Mouse (Mus musculus) embryonic facial prominence, embryonic 15.5 days (tissue): ENCODE data around the gene Srsf5. TPM values are rescaled to one million over a fixed set of nuclear protein-coding genes. Genes with fewer than 3 reads are reported as not detected.

ENCODE experiments used
- ATAC-seq: fragments of 200-750 bp; cut with Nextera tagmentation; 2 replicates; pipeline ENCODE4 v1.8.0; 2017; ENCODE audit warnings: low read depth, moderate TSS enrichment; ENCODE audit not compliant: insufficient number of reproducible peaks, low FRiP score, low TSS enrichment
- H3K27ac ChIP-seq: fragments of 300-500 bp; sonication (generic); replicated peaks from 2 replicates; pipeline ENCODE4 v1.5.1; 2015; ENCODE audit warnings: mild to moderate bottlenecking, inconsistent platforms
- H3K27me3 ChIP-seq: fragments of 300-500 bp; sonication (generic); 2 replicates; pipeline ENCODE4 v1.6.1; 2015; ENCODE audit warnings: inconsistent platforms
- H3K36me3 ChIP-seq: fragments of 300-500 bp; sonication (generic); 2 replicates; pipeline ENCODE4 v1.6.1; 2015; ENCODE audit warnings: mild to moderate bottlenecking, inconsistent platforms
- H3K4me1 ChIP-seq: fragments of 300-500 bp; sonication (generic); 2 replicates; pipeline ENCODE4 v1.6.1; 2015; ENCODE audit warnings: inconsistent platforms
- H3K4me2 ChIP-seq: fragments of 300-500 bp; sonication (generic); replicated peaks from 2 replicates; pipeline ENCODE4 v1.6.1; 2015; ENCODE audit warnings: mild to moderate bottlenecking, inconsistent platforms
- H3K4me3 ChIP-seq: fragments of 300-500 bp; sonication (generic); replicated peaks from 2 replicates; pipeline ENCODE4 v1.5.1; 2015; ENCODE audit warnings: mild to moderate bottlenecking, inconsistent platforms
- H3K9ac ChIP-seq: fragments of 300-500 bp; sonication (generic); 2 replicates; pipeline ENCODE4 v1.6.1; 2015; ENCODE audit warnings: inconsistent platforms
- H3K9me3 ChIP-seq: fragments of 300-500 bp; sonication (generic); replicated peaks from 2 replicates; pipeline ENCODE4 v1.6.1; 2016; ENCODE audit warnings: inconsistent platforms
- WGBS: fragments of 180-500 bp; shearing (Covaris S2); methylation state at CpG from one replicate; pipeline ENCODE4 v1.1.7; 2015; 5-methylcytosine and 5-hydroxymethylcytosine counted together
- polyA plus RNA-seq: library from polyadenylated mRNA; unstranded; fragments of >200 nt; fragmentation: Nextera tagmentation; extraction: Ambion mirVana; gene quantifications from 2 replicates; pipeline ENCODE4 v1.2.1, GENCODE M21; 2015

Srsf5 gene
- polyA plus RNA-seq, 1 experiment from 2014 or later: 588 TPM

DNA sequence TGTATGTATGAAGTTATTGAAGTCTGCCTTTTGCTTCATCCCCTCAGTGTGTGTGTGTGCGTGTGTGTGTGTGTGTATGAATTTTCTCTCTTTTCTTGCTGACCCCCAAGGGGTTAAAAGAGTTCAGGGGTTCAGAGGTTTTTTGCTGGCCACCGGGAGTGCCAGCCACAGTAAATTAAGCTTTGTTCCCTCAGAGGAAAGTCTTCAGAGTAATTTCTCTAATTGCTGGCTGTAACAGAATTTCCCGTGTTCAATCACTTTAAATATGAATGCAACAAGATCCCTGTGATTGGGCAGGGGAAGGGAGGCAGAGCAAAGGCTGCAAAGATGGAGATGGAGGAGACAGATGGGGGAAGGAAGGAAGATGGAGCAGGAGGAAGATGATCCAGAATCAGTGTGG, 26.5 kb downstream of the Srsf5 start:
- ATAC-seq: no peak
- Histone ChIP-seq H3K27ac (no peak overlapping the region), H3K4me2 (no peak overlapping the region), H3K27me3 (no peaks in the 10 kb centered on the region), H3K36me3 (no peaks in the 10 kb centered on the region), H3K9me3 (no peaks in the 10 kb centered on the region), H3K4me1 (no peaks in the 10 kb centered on the region), H3K9ac (no peak overlapping the region), H3K4me3 (no peak overlapping the region)
- 20% methylated on average over 3 of the region's 3 CpGs for WGBS

DNA sequence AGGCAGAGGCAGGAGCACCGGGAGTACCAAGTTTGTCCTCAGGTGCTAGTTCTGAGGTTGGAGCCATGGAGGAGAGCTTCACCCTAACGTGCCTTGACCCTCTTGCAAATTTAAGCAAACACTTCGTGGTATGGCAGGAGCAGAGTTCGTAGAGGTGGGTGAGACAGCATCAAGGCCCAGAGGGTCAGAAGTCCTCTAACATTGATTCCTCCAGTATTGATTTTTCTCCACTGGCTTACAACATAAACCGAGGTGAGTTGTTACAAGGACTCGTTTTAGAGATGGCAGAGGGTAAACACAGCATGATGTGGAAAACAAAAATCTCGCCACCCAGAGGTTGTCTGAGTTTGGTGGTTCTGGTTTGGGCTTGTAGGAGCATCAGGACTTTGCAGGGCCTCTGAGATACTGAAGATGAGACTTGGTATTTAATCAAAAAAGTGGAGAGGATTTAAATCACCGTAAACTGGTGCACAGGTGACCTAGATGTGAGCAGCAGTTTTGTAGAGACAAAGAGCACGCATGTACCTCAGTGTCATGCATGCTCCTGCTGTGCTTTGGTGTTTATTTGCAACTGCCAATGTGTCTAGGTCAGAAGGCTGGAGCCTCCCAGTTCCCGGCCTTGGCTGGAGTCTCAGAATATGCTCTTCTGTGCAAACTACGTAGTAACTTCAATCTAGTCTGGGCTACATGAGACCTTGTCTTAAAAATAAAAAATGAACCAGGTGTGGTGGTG, 30.8 kb downstream of the Srsf5 start:
- Histone ChIP-seq H3K4me3 (no peak overlapping the region), H3K27me3 (no peaks in the 10 kb centered on the region), H3K9ac (no peak overlapping the region), H3K27ac (no peak overlapping the region), H3K4me1 (no peaks in the 10 kb centered on the region), H3K36me3 (no peaks in the 10 kb centered on the region), H3K4me2 (no peak overlapping the region), H3K9me3 (no peaks in the 10 kb centered on the region)
- no peak for ATAC-seq
- 88% methylated on average over 11 of the region's 11 CpGs for WGBS

DNA sequence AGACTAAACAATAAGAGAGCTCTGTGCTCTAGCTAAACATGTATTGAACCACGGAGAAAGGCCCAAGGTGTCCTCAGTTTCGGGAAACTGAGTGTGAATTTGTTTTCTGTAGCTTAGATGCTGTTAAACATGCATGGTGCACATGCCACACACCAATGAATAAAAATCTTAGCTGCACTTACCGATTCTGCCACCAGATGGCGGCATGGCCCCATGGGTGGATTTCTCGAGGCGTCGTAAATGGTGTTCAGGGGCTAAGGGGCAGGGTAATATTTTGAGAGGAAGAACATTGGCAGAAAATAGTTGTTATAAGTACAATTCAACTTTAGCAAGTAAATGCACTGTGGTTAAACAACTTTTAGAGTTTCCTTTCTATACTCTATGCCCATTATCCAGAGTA, 37.0 kb downstream of the Srsf5 start:
- H3K4me1 ChIP-seq: no peaks in the 10 kb centered on the region
- no peaks in the 10 kb centered on the region for H3K36me3 ChIP-seq
- H3K27me3 ChIP-seq: no peaks in the 10 kb centered on the region
- WGBS: 2% methylated on average over 7 of the region's 7 CpGs
- no peak overlapping the region for H3K4me3 ChIP-seq
- no peaks in the 10 kb centered on the region for H3K9me3 ChIP-seq
- no peak for ATAC-seq
- H3K9ac ChIP-seq: no peak overlapping the region
- no peak overlapping the region for H3K27ac ChIP-seq
- no peak overlapping the region for H3K4me2 ChIP-seq

DNA sequence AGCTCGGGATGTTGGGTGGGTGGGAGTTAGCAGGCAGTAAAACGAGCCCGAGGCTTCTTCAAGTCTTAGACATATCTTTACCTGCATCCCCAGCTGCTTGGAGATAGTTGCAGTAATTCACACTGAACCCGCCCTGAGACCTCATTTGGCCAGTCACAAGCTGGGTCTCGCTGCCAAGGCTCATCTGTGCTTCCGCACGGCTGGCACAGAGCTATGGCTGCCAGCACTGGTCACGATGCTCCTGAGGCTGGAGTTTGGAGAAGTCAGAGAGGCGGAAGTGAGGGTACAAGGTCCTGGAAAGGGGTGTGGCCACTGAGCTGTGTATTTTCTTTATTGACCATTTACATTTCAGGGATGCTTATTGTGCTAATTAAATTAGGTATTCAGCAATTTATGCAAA, 38.4 kb downstream of the Srsf5 start:
- H3K4me2 ChIP-seq: no peak overlapping the region
- H3K4me3 ChIP-seq: no peak overlapping the region
- 70% methylated on average over 9 of the region's 9 CpGs for WGBS
- no peak overlapping the region for H3K27ac ChIP-seq
- no peaks in the 10 kb centered on the region for H3K9me3 ChIP-seq
- no peaks in the 10 kb centered on the region for H3K36me3 ChIP-seq
- no peak for ATAC-seq
- H3K4me1 ChIP-seq: no peaks in the 10 kb centered on the region
- H3K27me3 ChIP-seq: no peaks in the 10 kb centered on the region
- no peak overlapping the region for H3K9ac ChIP-seq

DNA sequence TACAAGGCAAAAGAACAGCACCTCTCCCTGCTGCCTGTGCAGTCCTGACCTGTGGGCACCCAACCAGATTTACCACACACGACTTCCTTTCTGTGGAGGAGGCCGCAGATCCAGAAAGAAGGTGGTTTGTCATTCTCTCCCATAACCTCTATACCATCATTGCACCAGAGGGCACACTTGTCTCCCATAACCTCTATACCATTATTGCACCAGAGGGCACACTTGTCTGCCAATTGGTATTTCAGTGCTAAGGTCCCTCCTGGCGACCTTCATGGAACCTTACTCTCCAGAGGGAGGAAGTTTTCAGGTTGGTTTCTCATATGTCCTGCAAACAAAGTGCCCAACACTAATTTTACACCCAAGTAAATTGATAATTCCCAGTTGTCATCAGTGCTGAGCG, 41.3 kb downstream of the Srsf5 start:
- Histone ChIP-seq H3K9ac (no peak overlapping the region), H3K27me3 (no peaks in the 10 kb centered on the region), H3K4me1 (no peaks in the 10 kb centered on the region), H3K27ac (no peak overlapping the region), H3K4me2 (no peak overlapping the region), H3K9me3 (no peaks in the 10 kb centered on the region), H3K4me3 (no peak overlapping the region), H3K36me3 (no peaks in the 10 kb centered on the region)
- 78% methylated on average over 4 of the region's 4 CpGs for WGBS
- no peak for ATAC-seq

DNA sequence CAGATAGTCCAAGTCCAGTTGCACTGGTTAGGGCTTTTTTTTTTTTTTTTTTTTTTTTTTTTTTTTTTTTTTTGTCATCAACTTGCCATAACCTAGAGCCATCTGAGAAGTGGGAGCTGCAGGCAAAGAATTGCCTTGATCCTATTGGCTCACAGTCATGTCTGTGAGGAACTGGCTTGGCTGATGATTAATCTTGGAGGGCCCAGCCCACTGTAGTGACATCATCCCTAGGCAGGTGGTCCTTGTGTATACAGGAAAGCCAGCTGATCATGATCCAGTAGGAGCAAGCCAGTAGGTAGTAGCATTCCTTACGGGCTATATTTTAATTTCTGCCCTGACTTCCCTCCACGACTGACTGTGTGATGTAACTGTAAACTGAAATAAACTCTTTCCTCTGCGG, 43.0 kb downstream of the Srsf5 start:
- H3K36me3 ChIP-seq: no peaks in the 10 kb centered on the region
- ATAC-seq: no peak
- no peaks in the 10 kb centered on the region for H3K9me3 ChIP-seq
- WGBS: 75% methylated on average over 3 of the region's 3 CpGs
- H3K27me3 ChIP-seq: no peaks in the 10 kb centered on the region
- H3K9ac ChIP-seq: no peak overlapping the region
- H3K4me3 ChIP-seq: no peak overlapping the region
- H3K4me1 ChIP-seq: no peaks in the 10 kb centered on the region
- H3K27ac ChIP-seq: no peak overlapping the region
- H3K4me2 ChIP-seq: no peak overlapping the region

DNA sequence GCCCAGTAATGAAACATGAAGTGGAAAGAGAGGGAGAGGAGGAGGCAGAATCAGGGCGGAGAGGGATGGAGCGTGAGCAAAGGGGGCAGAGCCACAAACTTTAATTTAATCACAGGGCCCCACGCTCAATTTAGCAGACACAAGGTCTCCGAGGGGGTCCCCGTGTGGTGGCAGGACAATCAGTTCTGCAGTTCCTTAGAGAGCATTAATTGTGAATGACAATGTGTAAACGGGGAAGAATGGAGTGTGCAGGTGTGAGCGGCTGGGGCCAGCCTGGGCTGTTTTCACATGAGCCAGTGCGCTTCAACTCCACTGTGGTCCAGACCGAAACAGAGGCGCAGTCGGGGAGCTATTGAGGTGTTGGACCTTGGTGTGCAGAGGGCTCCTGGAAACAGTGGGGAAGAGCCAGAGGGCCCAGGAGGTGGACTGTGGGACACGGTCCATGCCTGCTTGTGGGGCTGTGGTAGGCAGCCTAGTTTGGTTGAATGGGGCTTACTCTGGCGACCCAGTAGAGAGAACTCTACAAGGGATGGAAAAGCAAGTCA, 45.7 kb downstream of the Srsf5 start:
- 83% methylated on average over 13 of the region's 13 CpGs for WGBS
- H3K4me1 ChIP-seq: no peaks in the 10 kb centered on the region
- no peaks in the 10 kb centered on the region for H3K36me3 ChIP-seq
- ATAC-seq: no peak
- no peaks in the 10 kb centered on the region for H3K9me3 ChIP-seq
- H3K4me2 ChIP-seq: no peak overlapping the region
- H3K4me3 ChIP-seq: no peak overlapping the region
- no peak overlapping the region for H3K27ac ChIP-seq
- no peaks in the 10 kb centered on the region for H3K27me3 ChIP-seq
- no peak overlapping the region for H3K9ac ChIP-seq

DNA sequence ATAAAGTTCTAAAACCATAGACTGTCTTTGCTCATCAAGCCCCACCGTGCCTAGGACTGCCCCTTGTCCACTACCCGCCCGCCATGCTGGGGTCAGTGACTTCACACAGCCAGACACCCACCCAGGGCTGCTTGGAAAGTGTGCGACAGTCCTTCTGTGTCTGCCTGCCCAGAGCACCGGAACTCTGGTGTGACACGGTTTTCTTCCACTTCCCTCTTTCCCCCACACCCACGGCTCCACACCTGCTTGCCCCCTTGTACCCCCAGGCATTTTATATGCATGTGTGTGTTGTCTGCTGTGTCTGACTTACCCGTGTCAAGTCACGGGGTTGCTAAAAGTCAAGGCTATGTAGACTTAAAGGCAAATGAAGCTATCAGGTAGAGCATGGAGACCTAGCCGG, 46.5 kb downstream of the Srsf5 start:
- WGBS: 74% methylated on average over 10 of the region's 10 CpGs
- Histone ChIP-seq H3K4me2 (no peak overlapping the region), H3K9ac (no peak overlapping the region), H3K27ac (no peak overlapping the region), H3K9me3 (no peaks in the 10 kb centered on the region), H3K27me3 (no peaks in the 10 kb centered on the region), H3K4me3 (no peak overlapping the region), H3K36me3 (no peaks in the 10 kb centered on the region), H3K4me1 (no peaks in the 10 kb centered on the region)
- no peak for ATAC-seq

DNA sequence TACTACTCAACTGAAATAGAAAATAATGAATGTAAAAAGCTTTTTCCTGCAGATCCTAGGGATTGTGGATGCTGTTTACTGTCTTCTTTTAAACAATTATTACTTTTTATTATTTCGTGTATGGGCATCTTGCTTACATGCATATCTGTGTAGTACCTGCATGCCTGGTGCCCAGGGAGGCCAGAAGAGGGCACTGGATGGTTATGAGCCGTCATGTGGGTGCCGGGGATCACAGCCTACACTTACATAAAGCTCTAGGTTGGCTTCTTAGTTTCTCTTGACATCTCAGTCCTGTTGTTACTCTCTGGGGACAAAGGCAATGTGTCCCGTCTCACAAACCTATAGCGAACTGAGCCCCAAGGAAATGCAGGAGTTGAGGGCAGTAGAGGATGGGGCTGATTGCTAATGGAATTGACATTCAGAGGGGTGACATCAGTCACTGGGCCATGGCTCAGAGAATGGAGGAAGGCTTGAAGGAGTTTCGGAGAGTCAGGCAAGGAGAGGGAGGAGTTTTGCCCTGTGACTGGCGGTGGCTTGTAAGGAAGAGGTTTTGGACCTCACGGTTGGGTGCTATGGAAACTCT, 47.3 kb downstream of the Srsf5 start:
- 81% methylated on average over 8 of the region's 8 CpGs for WGBS
- Histone ChIP-seq H3K36me3 (no peaks in the 10 kb centered on the region), H3K27me3 (no peaks in the 10 kb centered on the region), H3K4me1 (no peaks in the 10 kb centered on the region), H3K9ac (no peak overlapping the region), H3K9me3 (no peaks in the 10 kb centered on the region), H3K4me3 (no peak overlapping the region), H3K27ac (no peak overlapping the region), H3K4me2 (no peak overlapping the region)
- no peak for ATAC-seq

DNA sequence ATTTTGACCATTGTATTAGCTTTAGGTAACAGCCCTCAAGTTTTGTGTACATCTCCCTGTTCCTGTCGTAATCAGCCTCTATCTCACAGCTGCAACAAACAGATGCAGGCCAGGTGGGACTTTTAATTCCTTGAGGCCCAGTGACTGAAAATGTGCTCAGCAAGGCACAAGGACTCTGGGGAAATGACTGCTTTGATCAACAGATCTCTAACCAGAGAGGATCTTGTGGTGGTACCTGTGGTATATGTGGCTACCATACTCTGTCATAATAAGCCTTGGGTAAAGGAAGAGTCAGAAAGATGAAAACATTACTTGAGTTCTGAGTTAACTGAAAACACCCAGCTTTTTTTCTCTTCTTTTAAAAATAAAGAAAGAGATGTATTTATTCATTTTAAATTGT, 48.5 kb downstream of the Srsf5 start:
- Histone ChIP-seq H3K27ac (no peak overlapping the region), H3K4me2 (no peak overlapping the region), H3K4me1 (peaks cover 5% of the 10 kb centered on the region), H3K27me3 (peaks cover 5% of the 10 kb centered on the region; the same call in 1 of the 2 replicates), H3K9me3 (no peaks in the 10 kb centered on the region), H3K9ac (no peak overlapping the region), H3K4me3 (no peak overlapping the region), H3K36me3 (no peaks in the 10 kb centered on the region)
- WGBS: 67% methylated on average over 1 of the region's 1 CpGs
- ATAC-seq: no peak

DNA sequence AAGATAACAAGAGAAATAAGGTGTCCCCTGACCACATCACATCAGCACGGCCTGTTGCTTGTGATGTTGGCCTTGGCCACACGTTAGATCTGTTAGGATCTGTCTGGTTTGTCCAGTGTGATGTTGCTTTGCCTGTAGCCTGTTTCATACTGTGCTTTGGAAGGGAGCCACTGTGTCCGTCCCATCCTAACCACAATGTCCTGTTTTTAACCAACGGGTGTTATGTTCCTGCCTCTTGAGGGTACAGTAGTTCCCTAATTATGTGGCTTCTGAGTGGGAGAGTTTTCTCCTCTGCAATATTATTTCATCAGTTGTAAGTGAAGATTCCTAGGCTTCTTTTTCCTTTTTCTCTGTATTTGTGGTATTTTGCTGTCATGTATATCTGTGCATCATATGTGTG, 50.0 kb downstream of the Srsf5 start:
- H3K4me1 ChIP-seq: peaks cover 9% of the 10 kb centered on the region
- WGBS: 77% methylated on average over 4 of the region's 4 CpGs
- no peak overlapping the region for H3K4me2 ChIP-seq
- no peaks in the 10 kb centered on the region for H3K36me3 ChIP-seq
- peaks cover 7% of the 10 kb centered on the region; the same call in 1 of the 2 replicates for H3K27me3 ChIP-seq
- no peak for ATAC-seq
- H3K9ac ChIP-seq: no peak overlapping the region
- no peak overlapping the region for H3K27ac ChIP-seq
- H3K9me3 ChIP-seq: no peaks in the 10 kb centered on the region
- no peak overlapping the region for H3K4me3 ChIP-seq

DNA sequence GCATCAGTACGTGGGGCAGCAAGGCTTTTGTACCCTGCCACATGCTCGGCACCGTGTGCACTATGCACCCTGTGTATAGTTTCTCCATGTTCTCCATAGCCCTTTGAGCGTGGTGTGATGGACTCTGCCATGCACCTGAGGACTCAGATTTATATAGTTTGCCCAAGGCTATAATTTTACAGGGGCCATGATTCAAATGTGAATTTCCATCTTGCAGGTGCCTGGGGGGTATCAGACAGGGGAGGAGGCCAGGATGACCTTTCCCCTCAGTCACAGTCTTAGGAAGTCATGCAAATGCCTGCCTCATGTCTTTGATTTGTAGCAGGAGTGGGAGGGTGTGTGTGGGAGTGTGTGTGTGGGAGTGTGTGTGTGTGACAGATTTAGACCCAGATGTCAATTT, 52.3 kb downstream of the Srsf5 start:
- Histone ChIP-seq H3K9me3 (no peaks in the 10 kb centered on the region), H3K36me3 (no peaks in the 10 kb centered on the region), H3K9ac (no peak overlapping the region), H3K4me3 (no peak overlapping the region), H3K4me1 (peaks cover 9% of the 10 kb centered on the region), H3K4me2 (no peak overlapping the region), H3K27me3 (peaks cover 7% of the 10 kb centered on the region; the same call in 1 of the 2 replicates), H3K27ac (no peak overlapping the region)
- no peak for ATAC-seq
- 63% methylated on average over 4 of the region's 4 CpGs for WGBS
